Mouse (Mus musculus) intestine, postnatal 0 days (tissue): ENCODE measurements at regions not wholly inside any gene's neighbourhood (a gene's known extent, or its start where the extent isn't known, plus 50 kb on each side); places are given as distances from the start of the nearest gene placed in this dataset.
A peak's percentile ranks its signal among the peaks of the same experiment; 100 is the strongest.

Experiments used
- ATAC-seq: fragments of 200-750 bp; cut with Nextera tagmentation; 2 replicates; pipeline ENCODE4 v1.8.0; 2017; ENCODE audit warnings: mild to moderate bottlenecking, moderate TSS enrichment, moderate library complexity
- H3K27ac ChIP-seq: fragments of 300-500 bp; sonication (generic); 2 replicates; pipeline ENCODE4 v1.5.1; 2014; ENCODE audit warnings: mild to moderate bottlenecking, low read depth, low read length, moderate library complexity
- H3K27me3 ChIP-seq: fragments of 300-500 bp; sonication (generic); replicated peaks from 2 replicates; pipeline ENCODE4 v1.6.1; 2014; ENCODE audit warnings: low read length, mixed read lengths; ENCODE audit not compliant: control insufficient read depth, insufficient read depth
- H3K36me3 ChIP-seq: fragments of 300-500 bp; sonication (generic); 2 replicates; pipeline ENCODE4 v1.6.1; 2014; ENCODE audit warnings: mild to moderate bottlenecking, moderate library complexity; ENCODE audit not compliant: control insufficient read depth, insufficient read depth
- H3K4me1 ChIP-seq: fragments of 300-500 bp; sonication (generic); replicated peaks from 2 replicates; pipeline ENCODE4 v1.6.1; 2014; ENCODE audit warnings: antibody characterized with exemption, low read length, mixed read lengths; ENCODE audit not compliant: control insufficient read depth, insufficient read depth
- H3K4me2 ChIP-seq: fragments of 300-500 bp; sonication (generic); replicated peaks from 2 replicates; pipeline ENCODE4 v1.6.1; 2014; ENCODE audit warnings: low read depth, mild to moderate bottlenecking, moderate library complexity
- H3K4me3 ChIP-seq: fragments of 300-500 bp; sonication (generic); 2 replicates; pipeline ENCODE4 v1.5.1; 2014; ENCODE audit warnings: low read depth, low read length
- H3K9ac ChIP-seq: fragments of 300-500 bp; sonication (generic); 2 replicates; pipeline ENCODE4 v1.6.1; 2014; ENCODE audit warnings: mild to moderate bottlenecking, low read depth, low read length
- H3K9me3 ChIP-seq: fragments of 300-500 bp; sonication (generic); 2 replicates; pipeline ENCODE4 v1.6.1; 2016; ENCODE audit warnings: mixed run types; ENCODE audit not compliant: control insufficient read depth
- CTCF ChIP-seq: sonication (generic); IDR thresholded peaks from 2 replicates; pipeline ENCODE4 v1.5.1; 2016; ENCODE audit warnings: low read depth, mild to moderate bottlenecking, control low read depth, antibody characterized with exemption, moderate library complexity
- WGBS: fragments of 180-500 bp; shearing (Covaris S2); extraction: QIAGEN DNeasy Blood & Tissue Kit; methylation state at CpG from one replicate; pipeline ENCODE4 v1.1.7; 2014; 5-methylcytosine and 5-hydroxymethylcytosine counted together

DNA sequence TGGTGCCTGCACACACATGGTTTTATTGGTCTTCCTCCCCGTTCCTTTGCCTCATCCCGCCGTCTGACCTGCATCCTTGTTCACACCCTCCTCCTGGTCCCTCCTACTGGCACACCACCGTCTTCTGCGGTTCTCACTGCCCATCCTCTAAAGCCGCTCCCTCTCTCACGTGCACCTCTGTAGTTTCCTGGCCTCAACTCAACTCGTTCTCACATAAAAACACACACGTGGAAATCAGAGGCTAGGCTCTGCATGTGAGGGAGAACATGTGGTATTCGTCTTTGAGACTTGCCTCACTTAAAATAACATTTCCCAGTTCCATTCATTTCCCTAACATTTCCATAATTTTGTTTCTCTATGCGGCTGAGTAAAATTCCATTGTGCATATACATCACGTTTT is 69.5 kb downstream of the Aldh8a1 start:
- ATAC-seq = no peak
- Histone ChIP-seq H3K36me3 (no peaks in the 10 kb centered on the region), H3K4me1 (peaks cover 3% of the 10 kb centered on the region; the same call in 1 of the 2 replicates), H3K9ac (no peak overlapping the region), H3K4me2 (no peak overlapping the region), H3K9me3 (no peaks in the 10 kb centered on the region), H3K4me3 (no peak overlapping the region), H3K27ac (no peak overlapping the region), H3K27me3 (no peaks in the 10 kb centered on the region)
- no peak for TF ChIP-seq CTCF
- WGBS = 48% methylated on average over 12 of the region's 12 CpGs

DNA sequence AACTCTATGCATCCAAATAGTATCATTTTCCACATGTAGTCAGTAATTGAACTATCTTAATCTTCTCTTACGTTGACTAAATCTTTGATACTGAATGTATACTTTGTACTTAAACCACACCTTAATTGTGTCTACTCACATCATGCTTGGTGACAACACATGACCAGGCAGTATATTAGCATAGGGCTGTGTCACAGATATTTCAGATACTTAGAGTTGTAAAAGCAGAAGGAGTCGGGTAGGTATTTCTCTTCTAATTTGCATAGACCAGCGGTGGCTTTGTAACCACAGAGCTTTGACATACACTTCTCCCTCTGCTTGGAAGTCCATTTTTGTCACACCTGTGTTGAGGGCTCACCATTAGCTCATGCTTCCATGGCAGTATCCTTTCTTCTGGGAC is 71.0 kb downstream of the Aldh8a1 start:
- Histone ChIP-seq H3K27me3 (no peaks in the 10 kb centered on the region), H3K27ac (peak overlapping the region; percentile 80), H3K9ac (no peak overlapping the region), H3K4me3 (no peak overlapping the region), H3K4me1 (peaks cover 3% of the 10 kb centered on the region; the same call in 1 of the 2 replicates), H3K9me3 (no peaks in the 10 kb centered on the region), H3K4me2 (no peak overlapping the region), H3K36me3 (no peaks in the 10 kb centered on the region)
- 32% methylated on average over 3 of the region's 3 CpGs for WGBS
- ATAC-seq = peak; percentile 88
- no peak for TF ChIP-seq CTCF

DNA sequence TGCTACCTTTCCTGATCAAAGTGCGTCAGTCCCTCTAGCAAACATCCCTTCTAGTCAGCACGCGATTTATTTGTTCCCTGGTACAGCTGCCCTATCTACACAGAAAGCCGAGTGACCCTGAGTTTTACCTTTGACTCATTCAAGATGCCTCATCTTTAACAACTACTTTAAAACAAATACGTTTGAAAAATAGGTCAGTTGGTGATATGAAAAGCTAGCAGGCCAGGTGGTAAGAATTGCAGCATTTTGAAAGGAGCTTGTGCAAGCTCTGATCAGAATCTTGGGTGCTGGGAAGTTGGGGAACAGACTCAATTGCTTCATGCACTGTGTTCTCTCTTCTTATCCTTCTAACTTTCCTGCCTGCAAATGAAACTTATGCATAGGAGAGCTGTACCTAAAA is 71.9 kb downstream of the Aldh8a1 start:
- Histone ChIP-seq H3K9ac (no peak overlapping the region), H3K9me3 (no peaks in the 10 kb centered on the region), H3K4me1 (peaks cover under 1% of the 10 kb centered on the region; the same call in 1 of the 2 replicates), H3K4me2 (no peak overlapping the region), H3K27ac (peak overlapping the region; percentile 80), H3K36me3 (no peaks in the 10 kb centered on the region), H3K4me3 (no peak overlapping the region), H3K27me3 (no peaks in the 10 kb centered on the region)
- no peak for TF ChIP-seq CTCF
- WGBS = 42% methylated on average over 5 of the region's 5 CpGs
- ATAC-seq = peak; percentile 21; the same call in 1 of the 2 replicates

DNA sequence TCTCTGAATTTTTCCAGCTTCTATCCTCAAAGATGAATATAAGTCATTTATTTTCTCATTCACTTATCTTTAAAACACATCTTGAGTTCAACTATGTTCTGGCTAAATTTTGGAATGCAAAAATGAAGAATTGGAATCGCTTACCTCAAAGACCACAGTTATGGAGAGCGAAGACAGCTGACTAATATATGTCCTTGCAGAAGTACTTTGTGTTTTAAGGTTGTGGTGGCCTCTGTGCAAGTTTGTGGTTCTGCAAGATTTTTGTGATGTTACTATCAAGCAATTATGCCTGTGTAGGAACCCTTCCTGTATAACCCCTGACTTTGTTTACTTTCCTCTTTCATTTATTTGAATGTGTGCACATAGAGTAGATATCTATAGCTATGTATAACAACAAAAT is 75.5 kb downstream of the Aldh8a1 start:
- ATAC-seq = no peak
- WGBS = 93% methylated on average over 2 of the region's 2 CpGs
- H3K27me3 ChIP-seq = no peaks in the 10 kb centered on the region
- no peak overlapping the region for H3K27ac ChIP-seq
- H3K4me3 ChIP-seq = no peak overlapping the region
- no peak overlapping the region for H3K9ac ChIP-seq
- no peak overlapping the region for H3K4me2 ChIP-seq
- TF ChIP-seq CTCF = no peak
- no peaks in the 10 kb centered on the region for H3K9me3 ChIP-seq
- H3K4me1 ChIP-seq = no peaks in the 10 kb centered on the region; the same call in 1 of the 2 replicates
- H3K36me3 ChIP-seq = no peaks in the 10 kb centered on the region

DNA sequence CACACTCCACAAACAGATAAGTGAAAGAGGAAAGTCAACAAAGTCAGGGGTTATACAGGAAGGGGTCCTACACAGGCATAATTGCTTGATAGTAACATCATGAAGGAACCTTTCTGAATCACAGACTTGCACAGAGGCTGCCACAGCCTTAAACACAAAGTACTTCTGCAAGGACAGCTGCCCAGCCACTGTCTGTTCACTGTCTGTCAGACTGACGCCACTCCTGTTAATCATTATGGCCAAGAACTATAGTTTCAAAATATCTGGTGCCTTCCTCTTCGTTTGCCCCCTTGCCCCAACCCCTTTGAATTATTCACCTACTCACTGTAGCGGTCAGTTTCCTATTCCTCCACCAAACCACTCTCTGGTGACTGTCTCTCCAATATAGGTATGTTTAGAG is 76.4 kb downstream of the Aldh8a1 start:
- Histone ChIP-seq H3K4me1 (no peaks in the 10 kb centered on the region; the same call in 1 of the 2 replicates), H3K36me3 (no peaks in the 10 kb centered on the region), H3K9me3 (no peaks in the 10 kb centered on the region), H3K4me2 (no peak overlapping the region), H3K27ac (no peak overlapping the region), H3K27me3 (no peaks in the 10 kb centered on the region), H3K9ac (no peak overlapping the region), H3K4me3 (no peak overlapping the region)
- no peak for ATAC-seq
- WGBS = 60% methylated on average over 3 of the region's 3 CpGs
- TF ChIP-seq CTCF = no peak

DNA sequence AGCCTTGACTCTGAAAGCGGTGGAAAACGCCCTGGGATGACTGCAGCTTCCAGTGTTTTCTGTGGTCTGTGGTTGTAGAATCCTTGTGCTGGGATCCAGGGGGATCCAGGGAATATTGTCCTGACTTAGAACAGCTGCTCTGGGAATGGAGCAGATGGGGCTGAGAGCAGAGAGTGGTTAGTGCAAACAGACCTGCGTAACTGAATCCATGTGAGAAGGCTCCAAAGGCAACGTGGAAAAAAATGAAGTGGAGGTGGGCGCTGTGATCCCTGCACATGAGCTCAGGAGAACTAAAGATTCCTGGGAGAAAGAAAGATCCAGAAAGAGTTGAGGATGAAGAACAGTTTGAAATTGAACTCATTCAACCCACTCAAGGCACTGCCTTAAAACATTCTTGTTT is 77.1 kb downstream of the Aldh8a1 start:
- Histone ChIP-seq H3K4me1 (no peaks in the 10 kb centered on the region; the same call in 1 of the 2 replicates), H3K36me3 (no peaks in the 10 kb centered on the region), H3K4me3 (no peak overlapping the region), H3K4me2 (no peak overlapping the region), H3K9ac (no peak overlapping the region), H3K27me3 (no peaks in the 10 kb centered on the region), H3K27ac (no peak overlapping the region), H3K9me3 (no peaks in the 10 kb centered on the region)
- 87% methylated on average over 5 of the region's 5 CpGs for whole genome bisulfite sequencing
- no peak for TF ChIP-seq CTCF
- no peak for ATAC-seq

DNA sequence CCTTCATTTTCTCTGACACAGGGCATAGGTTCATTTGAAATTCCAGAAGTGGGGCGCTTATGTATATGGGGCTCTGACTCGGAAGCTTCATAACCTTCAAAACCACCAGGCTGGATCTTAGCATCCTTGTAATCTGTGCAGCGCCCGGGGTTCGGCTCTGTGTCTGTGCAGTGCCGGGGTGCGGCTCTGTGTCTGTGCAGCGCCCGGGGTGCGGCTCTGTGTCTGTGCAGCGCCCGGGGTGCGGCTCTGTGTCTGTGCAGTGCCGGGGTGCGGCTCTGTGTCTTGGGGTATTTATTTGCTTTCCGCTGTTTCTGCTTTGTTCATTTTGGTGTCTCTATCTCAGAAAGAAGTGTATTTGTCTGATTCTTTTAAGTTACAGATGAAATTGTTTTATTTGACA is 77.7 kb downstream of the Aldh8a1 start:
- H3K4me3 ChIP-seq = no peak overlapping the region
- no peaks in the 10 kb centered on the region for H3K36me3 ChIP-seq
- no peaks in the 10 kb centered on the region for H3K9me3 ChIP-seq
- no peak for TF ChIP-seq CTCF
- H3K4me2 ChIP-seq = peak overlapping the region; percentile 14; the same call in 1 of the 2 replicates
- 52% methylated on average over 16 of the region's 16 CpGs for WGBS
- no peaks in the 10 kb centered on the region for H3K4me1 ChIP-seq
- no peaks in the 10 kb centered on the region for H3K27me3 ChIP-seq
- H3K9ac ChIP-seq = no peak overlapping the region
- 0 out of 2 replicates have a peak, but pooled peaks have one; percentile 47 for ATAC-seq
- no peak overlapping the region for H3K27ac ChIP-seq
